Mouse (Mus musculus) fibroblast of lung, adult 2 months (primary cell): Measurements from ENCODE around the gene Gm44596.

Experiments used
- DNase-seq: peaks from one replicate; pipeline ENCODE4 v3.0.0-alpha.2; 2011; ENCODE audit warnings: low read depth

Gm44596 gene

DNA sequence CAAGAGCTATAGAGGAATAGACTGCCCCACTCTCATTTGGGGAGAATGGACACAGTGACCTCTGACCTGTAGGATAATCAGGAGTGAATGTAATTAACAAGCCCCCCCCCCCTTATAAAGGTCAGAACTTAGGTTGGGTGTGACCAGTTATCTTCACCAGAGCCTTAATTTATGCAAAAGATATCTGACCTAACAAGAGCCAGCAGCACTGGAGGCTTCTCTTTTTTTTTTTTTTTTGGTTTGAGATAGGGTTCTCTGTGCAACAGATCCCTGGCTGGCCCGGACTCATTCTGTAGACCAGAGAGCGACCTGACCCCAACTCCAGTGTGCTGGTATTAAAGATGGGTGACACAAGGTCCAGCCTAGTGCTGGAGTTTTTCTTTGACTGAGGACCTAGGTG lies 54.0 kb downstream of the Gm44596 start:
- no peak for DNase-seq

DNA sequence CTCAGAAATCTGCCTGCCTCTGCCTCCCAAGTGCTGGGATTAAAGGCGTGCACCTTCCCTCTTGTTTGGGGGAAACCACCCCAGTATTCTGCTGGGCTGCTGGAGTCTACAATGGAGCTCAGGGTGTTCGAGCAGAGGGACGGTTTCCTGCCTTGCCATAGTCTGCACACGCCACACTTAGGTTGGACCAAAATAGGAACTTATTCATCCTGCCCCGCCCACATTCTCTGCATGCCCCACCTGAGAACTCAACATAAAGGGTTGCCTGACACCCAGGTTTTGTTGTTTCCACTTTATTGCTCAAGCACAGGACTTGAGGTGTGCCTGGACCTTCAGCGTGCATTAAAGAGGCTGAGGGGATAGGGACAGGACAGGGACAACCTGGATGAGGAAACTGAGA lies 54.5 kb downstream of the Gm44596 start:
- DNase-seq, result no peak

DNA sequence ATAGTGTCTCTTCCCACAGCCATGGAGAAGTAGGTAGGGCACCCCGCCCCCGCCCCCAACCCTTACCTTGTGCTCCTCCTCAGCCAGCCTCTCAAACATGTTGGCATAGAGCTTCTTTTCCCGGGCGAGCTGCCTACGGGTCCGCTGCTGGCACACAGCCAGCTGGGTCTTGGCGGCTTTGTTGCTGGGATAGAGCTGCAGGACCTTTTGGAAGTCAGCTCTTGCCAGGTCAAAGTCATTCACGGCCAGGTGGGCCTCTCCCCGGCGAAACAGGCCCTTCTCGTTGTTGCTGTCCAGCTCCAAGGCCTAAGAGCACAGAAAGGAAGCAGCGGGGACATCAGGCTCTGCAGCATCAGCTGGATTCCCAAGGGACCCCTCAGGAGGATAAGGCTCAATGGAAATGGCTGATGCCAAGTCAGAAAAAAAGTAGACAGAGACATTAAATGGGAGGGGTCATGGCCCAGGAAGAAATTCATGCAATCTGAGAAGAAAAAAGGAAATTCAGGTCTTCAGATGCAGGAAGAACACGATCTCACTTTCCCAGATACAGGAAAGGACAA lies 57.1 kb downstream of the Gm44596 start:
- DNase-seq, result no peak

DNA sequence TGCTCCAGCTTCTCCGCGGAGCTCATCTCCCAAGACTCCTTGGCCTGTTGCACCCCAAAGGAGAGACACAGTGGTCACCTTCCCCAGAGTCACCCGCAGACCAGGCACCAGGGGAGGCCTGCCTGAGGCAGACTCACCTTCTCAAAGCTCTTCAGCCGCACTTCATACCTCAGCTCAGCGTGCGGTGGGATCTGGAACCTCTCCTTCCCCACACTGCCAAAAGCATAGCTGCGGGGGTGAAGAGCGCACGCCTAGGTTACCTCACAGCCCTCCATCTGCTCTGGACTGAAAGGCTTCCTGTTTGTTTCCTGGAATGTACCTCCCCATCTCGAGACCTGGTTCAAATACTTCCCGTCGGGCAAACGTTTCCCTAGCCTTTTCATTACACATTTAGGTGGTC lies 58.3 kb downstream of the Gm44596 start:
- no peak for DNase-seq

DNA sequence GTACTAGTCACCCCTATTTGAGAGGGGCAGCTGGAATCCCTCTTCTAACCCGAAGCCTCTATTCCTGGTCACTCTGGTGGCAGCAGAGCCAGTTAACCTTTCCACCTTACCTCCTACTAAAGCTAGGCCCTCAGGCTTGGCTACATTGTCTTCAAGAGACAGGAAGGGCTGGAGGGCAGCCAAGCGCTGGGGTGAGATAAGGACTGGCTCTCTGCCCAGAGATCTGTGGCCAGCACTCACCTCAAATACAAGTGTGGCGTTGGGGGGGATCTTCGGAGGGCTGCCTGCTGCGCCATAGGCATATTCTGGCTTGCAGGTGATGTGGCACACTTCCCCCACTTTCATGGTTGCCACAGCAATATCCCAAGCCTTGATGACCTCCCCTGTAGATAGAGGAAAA lies 60.2 kb downstream of the Gm44596 start:
- no peak for DNase-seq

DNA sequence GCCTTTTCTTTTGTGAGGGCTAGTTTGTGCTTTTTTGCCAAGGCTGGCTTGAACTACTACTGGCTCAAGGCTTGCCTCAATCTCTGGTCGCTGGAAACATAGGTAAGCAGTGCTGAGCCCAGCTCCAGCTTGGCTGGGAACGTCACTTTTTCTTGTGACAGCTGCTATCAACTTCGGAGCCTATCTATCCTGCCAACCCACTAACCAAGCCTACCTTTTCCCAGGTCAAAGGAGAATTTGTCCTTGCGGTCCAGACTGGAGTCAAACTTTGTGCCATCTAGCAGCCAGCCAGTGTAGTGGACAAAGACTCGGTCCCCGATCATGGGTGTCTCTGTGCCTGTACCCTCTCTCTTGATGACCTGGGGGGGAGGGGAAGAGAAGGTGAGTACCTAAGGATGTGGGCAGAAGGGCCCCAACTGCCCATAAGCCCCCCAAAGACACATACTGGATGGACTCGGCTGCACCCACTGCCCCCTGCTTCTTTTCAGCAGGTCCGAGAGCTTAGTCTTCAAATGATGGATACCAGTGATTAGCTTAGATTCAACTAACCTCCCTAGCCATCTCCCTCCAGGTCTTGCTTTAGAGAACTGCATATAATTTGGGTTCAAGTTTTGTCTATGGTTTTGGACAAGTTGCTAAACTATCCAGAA lies 61.2 kb downstream of the Gm44596 start:
- DNase-seq, result no peak

DNA sequence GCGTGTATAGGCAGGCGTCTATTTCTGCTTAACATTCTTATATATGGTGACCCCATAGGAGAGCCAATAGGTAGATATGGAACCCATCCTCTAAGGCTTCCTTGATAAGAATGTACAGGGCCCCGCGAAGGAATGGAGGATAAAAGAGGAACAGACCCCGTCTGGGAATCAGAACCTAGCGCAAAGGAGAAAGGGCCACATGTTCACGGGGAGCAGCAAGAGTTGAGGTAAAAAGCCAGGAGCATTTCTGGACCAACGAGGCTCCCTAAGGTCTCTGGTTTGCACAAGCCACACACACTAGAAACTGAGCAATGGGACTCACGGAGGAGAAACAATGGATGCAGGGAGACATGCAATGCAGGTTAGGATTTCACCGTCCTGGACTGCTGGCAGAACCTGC lies 62.0 kb downstream of the Gm44596 start:
- DNase-seq, result no peak

DNA sequence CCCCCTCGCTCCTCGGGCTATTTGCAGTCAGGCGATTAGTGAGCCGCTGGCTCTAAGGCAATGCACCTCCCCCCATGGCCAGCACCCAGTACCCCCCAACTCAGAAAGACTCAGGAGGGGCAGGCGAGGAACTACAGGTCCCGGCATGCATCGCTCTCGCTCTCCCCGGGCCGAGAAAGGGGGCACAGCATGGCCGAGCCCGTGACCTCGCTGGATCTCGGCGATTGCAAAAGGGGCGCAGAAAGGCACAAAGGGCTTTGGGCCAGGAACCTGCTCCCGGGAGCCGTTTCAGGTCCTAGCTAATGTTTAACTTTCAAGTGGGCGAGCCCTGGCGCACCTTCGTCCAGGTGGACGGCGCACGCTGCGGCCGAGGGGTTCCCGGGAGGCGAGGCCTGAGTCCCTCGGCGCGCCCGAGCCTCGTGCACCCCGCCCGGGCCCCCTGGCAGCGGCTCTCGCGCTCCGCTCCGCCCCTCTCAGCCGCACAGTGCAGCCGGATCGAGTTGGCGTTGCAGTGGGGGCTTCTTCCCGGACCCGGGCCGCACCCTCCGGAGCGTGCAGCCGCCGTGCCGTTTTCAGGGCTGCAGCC lies 62.5 kb downstream of the Gm44596 start:
- DNase-seq, result no peak

DNA sequence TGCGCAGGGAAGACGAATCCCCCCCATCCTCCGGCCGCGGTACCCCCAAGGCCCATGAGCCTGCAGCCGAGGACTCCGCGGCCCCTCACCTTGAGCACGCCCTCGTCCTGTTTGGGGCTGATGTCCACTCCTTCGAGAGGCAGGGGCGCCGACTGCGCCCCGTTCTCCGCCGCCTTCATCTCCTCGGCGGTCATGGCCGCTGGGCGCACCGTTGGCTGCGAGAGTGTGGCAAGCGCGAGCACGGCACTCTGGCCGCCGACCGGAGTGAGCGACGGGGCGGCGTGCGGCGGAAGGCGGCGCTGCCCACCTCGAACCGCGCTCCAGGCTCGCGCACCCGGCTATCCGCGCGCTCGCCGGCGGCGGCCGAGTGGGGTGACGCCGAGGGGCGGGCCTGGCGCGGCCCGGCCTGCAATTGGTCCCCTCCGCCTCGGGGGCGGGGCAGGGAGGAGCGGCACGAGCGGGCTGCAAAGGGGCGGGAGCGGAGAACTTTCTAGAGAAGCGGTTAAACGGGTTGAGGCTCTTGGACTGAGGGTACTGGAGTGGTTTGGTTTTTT lies 63.1 kb downstream of the Gm44596 start, which contains the start of gene Fkbp4:
Gene Fkbp4 (minus strand): TSS at position 361 of the 554 bp plus-strand sequence.
- peak; percentile 70 for DNase-seq

DNA sequence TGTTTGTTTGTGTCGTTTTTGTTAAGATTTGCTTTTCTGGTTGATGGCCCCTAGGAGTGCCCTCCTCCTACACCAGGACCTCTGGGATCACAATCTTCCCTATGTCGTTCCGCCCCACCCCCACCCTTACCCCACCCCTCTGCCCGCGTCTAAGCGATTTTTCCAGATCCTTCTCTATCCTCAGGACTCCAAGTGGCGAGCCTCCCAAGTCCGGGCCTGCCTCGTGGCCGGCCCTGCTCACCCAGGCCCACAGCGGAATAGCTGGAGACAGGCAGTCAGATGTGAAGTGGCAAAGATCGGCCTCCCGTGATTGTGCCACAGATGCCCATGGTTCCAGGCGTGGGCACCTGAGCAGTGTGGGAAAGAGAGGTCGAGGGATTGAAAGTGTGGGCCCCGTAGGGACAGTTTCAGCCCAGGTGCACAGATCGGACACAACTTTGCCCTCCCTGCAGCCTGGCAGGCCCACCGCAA lies 63.6 kb downstream of the Gm44596 start:
- no peak for DNase-seq

DNA sequence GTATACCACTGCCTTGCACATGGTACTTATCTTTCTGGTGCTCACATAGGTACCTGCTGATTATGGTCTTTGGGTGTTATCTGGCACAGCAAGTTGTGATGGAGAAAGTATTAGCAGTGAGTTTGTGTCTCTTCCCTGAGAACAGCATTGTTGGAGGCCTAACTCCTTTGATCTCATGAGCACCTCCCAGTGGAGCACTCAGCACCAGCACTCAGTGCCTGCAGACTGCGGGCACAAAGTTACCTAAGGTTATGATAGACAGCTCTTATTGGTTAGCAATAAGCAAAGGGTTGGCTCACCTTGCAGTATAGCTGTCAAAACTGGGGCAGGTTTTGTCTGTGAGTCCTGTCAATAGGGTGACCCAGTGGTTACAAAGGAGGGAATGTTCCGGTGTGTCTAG lies 64.9 kb downstream of the Gm44596 start:
- no peak for DNase-seq

DNA sequence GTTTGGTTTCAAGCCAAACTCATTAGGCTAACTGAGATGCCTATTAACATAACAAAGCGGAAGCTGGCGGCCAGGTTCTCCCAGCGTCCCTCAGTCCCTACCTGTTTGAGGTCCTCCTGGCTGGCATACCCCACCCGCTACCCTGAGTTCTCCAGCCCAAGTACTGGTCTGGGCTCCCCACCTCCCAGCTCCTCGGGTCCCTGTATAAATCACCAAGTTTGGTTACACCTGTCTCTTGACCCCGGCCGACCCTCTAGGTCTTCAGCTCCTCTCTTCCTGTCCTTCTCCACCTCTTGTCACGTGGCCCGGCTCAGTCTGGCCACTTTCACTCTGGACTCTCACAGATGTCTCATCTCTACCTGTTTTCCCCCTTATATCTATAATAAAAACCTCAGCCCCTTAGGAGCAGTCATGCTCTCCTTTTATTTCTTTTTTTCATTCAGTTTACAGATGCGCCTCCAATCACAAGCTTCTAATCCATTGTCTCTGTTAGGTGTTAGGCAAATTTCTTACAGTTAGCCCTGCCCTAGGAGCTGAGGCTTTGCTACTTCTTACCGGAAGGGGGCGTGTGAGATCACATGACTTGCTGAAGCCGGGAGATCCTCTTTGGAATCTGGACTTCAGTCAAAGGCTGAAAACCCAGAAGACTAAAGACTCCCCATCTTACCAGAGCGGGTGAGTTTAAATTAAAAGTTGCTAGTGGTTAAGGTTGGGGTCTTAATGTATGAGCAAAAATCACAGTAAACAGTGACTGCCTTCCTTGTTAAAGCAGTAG lies 70.6 kb downstream of the Gm44596 start:
- DNase-seq, result no peak

DNA sequence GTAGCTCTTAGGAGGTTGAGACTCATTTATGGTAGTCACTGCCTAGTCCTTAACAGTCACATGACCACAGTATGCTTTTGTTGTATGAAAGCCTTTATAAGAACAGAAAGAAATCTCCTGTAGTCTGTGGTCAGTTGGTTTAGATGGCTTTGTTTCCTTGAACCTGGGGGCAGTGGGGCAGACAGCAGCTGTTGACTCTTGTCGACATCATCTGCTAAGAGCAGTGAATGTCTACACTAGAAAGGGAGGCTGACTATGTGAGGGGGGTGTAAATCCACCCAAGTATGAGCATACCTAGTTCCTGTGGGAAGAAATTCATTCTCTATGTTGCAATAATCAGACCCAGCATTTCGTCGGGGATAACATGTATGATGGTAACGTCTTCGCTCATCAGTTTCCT lies 71.8 kb downstream of the Gm44596 start:
- DNase-seq, result no peak

DNA sequence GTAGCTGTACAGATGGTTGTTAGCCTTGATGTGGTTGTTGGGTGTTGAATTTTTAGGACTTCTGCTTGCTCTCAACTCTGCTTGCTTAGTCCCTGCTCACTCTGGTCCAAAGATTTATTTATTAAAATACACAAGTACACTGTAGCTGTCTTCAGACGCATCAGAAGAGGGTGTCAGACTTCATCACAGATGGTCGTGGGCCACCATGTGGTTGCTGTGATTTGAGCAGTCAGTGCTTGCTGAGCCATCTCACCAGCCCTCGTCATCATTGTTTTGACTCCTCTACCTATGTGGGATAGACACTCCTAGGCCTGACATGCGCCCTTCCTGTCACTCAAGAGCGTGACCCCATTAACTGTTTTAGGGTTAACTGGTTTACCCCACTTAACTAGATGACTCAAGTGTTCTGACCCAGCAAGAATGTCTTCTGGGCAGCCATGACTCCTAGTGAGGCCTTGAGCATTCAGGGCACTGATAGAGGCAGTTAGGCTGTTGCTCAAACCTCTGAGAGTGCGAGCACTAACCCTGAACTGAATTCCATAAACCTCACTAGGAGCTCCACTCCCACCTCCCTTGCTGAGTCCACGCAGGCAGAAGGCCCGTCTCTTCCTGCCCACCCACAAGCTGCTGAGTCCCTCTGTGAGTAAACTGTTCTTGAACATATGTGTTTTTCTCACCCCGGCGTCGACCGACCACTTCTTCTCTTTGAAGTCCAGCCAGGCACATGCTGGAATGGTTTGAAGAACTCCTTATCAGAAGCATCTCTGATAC lies 80.7 kb downstream of the Gm44596 start:
- DNase-seq, result no peak
